Mouse (Mus musculus) bone marrow macrophage, adult 2 months (primary cell): Measurements from ENCODE around the gene Sema5a. TPM values are rescaled to one million over a fixed set of nuclear protein-coding genes. Genes with fewer than 3 reads are reported as not detected.
"Not testable (repeated sequence)": the region's sequence is repeated elsewhere in the genome, so short reads cannot be mapped to it uniquely, and the experiment has no call there.

ENCODE experiments used
- H3K27ac ChIP-seq: 2 replicates; pipeline ENCODE4 v1.5.1; 2012; ENCODE audit warnings: low read depth, low read length; ENCODE audit not compliant: insufficient read depth
- H3K4me1 ChIP-seq: 2 replicates; pipeline ENCODE4 v1.6.1; 2012; ENCODE audit warnings: low read length; ENCODE audit not compliant: control insufficient read depth, insufficient read depth
- H3K4me3 ChIP-seq: 2 replicates; pipeline ENCODE4 v1.5.1; 2012; ENCODE audit warnings: mild to moderate bottlenecking, low read length, moderate library complexity; ENCODE audit not compliant: insufficient read depth
- CTCF ChIP-seq: IDR thresholded peaks from 2 replicates; pipeline ENCODE4 v1.5.1; 2012; ENCODE audit warnings: low read depth, mild to moderate bottlenecking, low read length, moderate library complexity
- POLR2A ChIP-seq: IDR thresholded peaks from 2 replicates; pipeline ENCODE4 v1.6.1; 2012; ENCODE audit warnings: mild to moderate bottlenecking, low read depth, low read length, borderline replicate concordance
- polyA plus RNA-seq: library from polyadenylated mRNA; stranded (reverse); fragments of >200 nt; gene quantifications from 2 replicates; pipeline ENCODE4 v1.2.4, GENCODE M21; 2012; ENCODE audit not compliant: missing spikeins, insufficient read depth, insufficient read length

Gene Sema5a
- polyA plus RNA-seq, 1 experiment: not detected

GRCm38 (mm10) chr15:32230066-32230465, 14.5 kb upstream of the Sema5a start:
- H3K27ac ChIP-seq: peak overlapping the region; percentile 61
- no peak overlapping the region for H3K4me3 ChIP-seq
- TF ChIP-seq POLR2A: no peak
- TF ChIP-seq CTCF: no peak
- H3K4me1 ChIP-seq: peaks cover 24% of the 10 kb centered on the region

GRCm38 (mm10) chr15:32232189-32232588, 12.4 kb upstream of the Sema5a start:
- Histone ChIP-seq H3K4me3 (no peak overlapping the region), H3K4me1 (peaks cover 24% of the 10 kb centered on the region), H3K27ac (peak overlapping the region; percentile 16; the same call in 1 of the 2 replicates)
- no peak for TF ChIP-seq CTCF
- TF ChIP-seq POLR2A: no peak

- H3K27ac ChIP-seq: peak overlapping the region; percentile 35
- not testable (repeated sequence) for H3K4me3 ChIP-seq
- peaks cover 24% of the 10 kb centered on the region for H3K4me1 ChIP-seq
Measured at GRCm38 (mm10) chr15:32232666-32233141, 11.9 kb upstream of the Sema5a start.

- H3K4me3 ChIP-seq: no peak overlapping the region
- no peak overlapping the region for H3K27ac ChIP-seq
- peaks cover 24% of the 10 kb centered on the region for H3K4me1 ChIP-seq
- TF ChIP-seq CTCF (no peak), POLR2A (no peak)
Measured at GRCm38 (mm10) chr15:32233451-32233850, 11.2 kb upstream of the Sema5a start.

GRCm38 (mm10) chr15:32239099-32239498, 5.5 kb upstream of the Sema5a start:
- Histone ChIP-seq H3K4me3 (no peak overlapping the region), H3K27ac (no peak overlapping the region)
- no peak for TF ChIP-seq POLR2A

GRCm38 (mm10) chr15:32240159-32240558, 4.5 kb upstream of the Sema5a start:
- Histone ChIP-seq H3K4me1 (no peaks in the 10 kb centered on the region), H3K27ac (no peak overlapping the region), H3K4me3 (no peak overlapping the region)
- TF ChIP-seq CTCF: no peak
- TF ChIP-seq POLR2A: no peak

More at GRCm38 (mm10) chr15:32239099-32239498, 5.5 kb upstream of the Sema5a start:
- peaks cover 2% of the 10 kb centered on the region; the same call in 1 of the 2 replicates for H3K4me1 ChIP-seq

- H3K4me3 ChIP-seq: no peak overlapping the region
- TF ChIP-seq CTCF (no peak), POLR2A (no peak)
- no peak overlapping the region for H3K27ac ChIP-seq
- no peaks in the 10 kb centered on the region; the same call in 1 of the 2 replicates for H3K4me1 ChIP-seq
Measured at GRCm38 (mm10) chr15:32241666-32242065, 2.9 kb upstream of the Sema5a start.

GRCm38 (mm10) chr15:32243096-32243785, 1.4 kb upstream of the Sema5a start:
- TF ChIP-seq CTCF: no peak
- TF ChIP-seq POLR2A: no peak
- Histone ChIP-seq H3K27ac (no peak overlapping the region), H3K4me1 (no peaks in the 10 kb centered on the region; the same call in 1 of the 2 replicates), H3K4me3 (no peak overlapping the region)

GRCm38 (mm10) chr15:32243824-32244223, 786 bp upstream of the Sema5a start:
- no peak overlapping the region for H3K27ac ChIP-seq
- no peaks in the 10 kb centered on the region; the same call in 1 of the 2 replicates for H3K4me1 ChIP-seq
- TF ChIP-seq POLR2A: no peak
- no peak for TF ChIP-seq CTCF
- H3K4me3 ChIP-seq: peak overlapping the region; percentile 54

- Histone ChIP-seq H3K4me3 (peak overlapping the region; percentile 64), H3K27ac (no peak overlapping the region), H3K4me1 (no peaks in the 10 kb centered on the region; the same call in 1 of the 2 replicates)
- TF ChIP-seq POLR2A: no peak
- TF ChIP-seq CTCF: no peak
Measured at GRCm38 (mm10) chr15:32244956-32245836, 586 bp downstream of the Sema5a start.
